ENCODE assay signal across 8 mouse cellular contexts in the genomic region with DNA sequence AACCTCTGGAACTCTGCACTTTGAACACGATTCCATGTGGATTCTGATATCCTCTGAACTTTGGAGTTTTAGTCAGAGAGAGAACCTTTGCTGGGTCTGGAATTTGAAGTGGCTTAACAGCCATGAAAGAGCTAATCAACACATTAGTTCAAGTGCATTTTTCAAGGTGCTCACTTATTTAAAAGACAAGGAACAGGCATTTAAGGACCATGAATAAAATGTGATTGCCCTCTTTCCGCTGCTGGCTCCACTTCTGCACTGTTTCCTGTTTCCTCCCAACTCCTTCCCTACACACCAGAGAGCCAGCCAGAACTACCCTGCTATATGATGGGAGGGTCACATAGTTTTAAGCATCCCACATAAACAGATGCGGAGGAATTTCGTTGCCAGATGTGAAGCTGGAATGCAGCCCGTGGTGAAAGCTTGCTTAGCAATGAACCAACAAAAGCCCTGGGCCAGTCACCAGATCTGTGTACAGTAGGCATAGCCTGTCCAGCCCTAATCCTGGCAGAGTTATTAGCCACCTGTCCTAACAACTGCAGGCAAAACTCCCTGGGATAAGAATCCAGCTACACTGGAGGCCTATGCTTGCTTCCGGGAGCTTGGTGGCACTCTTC. TPM values are rescaled to one million over a fixed set of nuclear protein-coding genes. Genes with fewer than 3 reads are reported as not detected.
DNase-seq lines count a peak whose midpoint lies in the region; ATAC-seq and TF ChIP-seq lines count a peak whose summit lies in the region.
"Had no signal": no experiment of that assay in that cellular context is flagged by ENCODE, and none has a peak within 500 bp of the region (broad histone marks: within the 10 kb centered on the region; RNA-seq: fewer than 3 reads in every experiment).

No protein-coding gene starts in this region.

- WGBS in lung, adult 2 months: 23% methylated on average over 6 of the region's 6 CpGs
- WGBS in forebrain, embryonic 10.5 days: 83% methylated on average over 6 of the region's 6 CpGs

- no peaks in the 10 kb centered on the region; the same call in 1 of the 2 replicates for H3K9me3 ChIP-seq in forebrain, embryonic 10.5 days

- peaks cover 4% of the 10 kb centered on the region for H3K4me1 ChIP-seq in lung, adult 2 months (ENCODE audit: control insufficient read depth, insufficient read depth, low read length)
- peaks cover 18% of the 10 kb centered on the region for H3K4me1 ChIP-seq in forebrain, embryonic 10.5 days

- H3K27ac ChIP-seq in forebrain, embryonic 10.5 days: no peak overlapping the region

- ATAC-seq in CD4-positive, CD25-positive, alpha-beta regulatory T cell, adult 4 months: no peak
- ATAC-seq: activated CD4-positive, CD25-positive, alpha-beta regulatory T cell, adult 4 months had no signal

- H3K36me3 ChIP-seq in forebrain, embryonic 10.5 days (replicated peaks): peaks cover 89% of the 10 kb centered on the region

- H3K4me3 ChIP-seq in lung, adult 2 months (replicated peaks; ENCODE audit: extremely low read depth, low read depth, low read length): no peak overlapping the region
- no peak overlapping the region for H3K4me3 ChIP-seq in forebrain, embryonic 10.5 days

- TF ChIP-seq POLR2A in lung, adult 2 months (IDR thresholded peaks at IDR 0.05; ENCODE audit: borderline replicate concordance, extremely low read depth, low read depth, low read length): no peak

- peak; percentile 33 for DNase-seq in lung, adult 2 months
- DNase-seq in lung, postnatal 14 days: no peak
- peak; percentile 22 for DNase-seq in fibroblast of lung, adult 2 months (ENCODE audit: low read depth)
- DNase-seq in kidney, postnatal 4 days: peak; percentile 34 to 54
- DNase-seq in yolk sac, embryonic 10.5 days (ENCODE audit: low spot score): peak; percentile 66
- no peak for DNase-seq in forebrain, embryonic 10.5 days (ENCODE audit: extremely low spot score, low spot score)

- H3K27me3 ChIP-seq in forebrain, embryonic 10.5 days (ENCODE audit: poor library complexity, severe bottlenecking): no peaks in the 10 kb centered on the region

- TF ChIP-seq CTCF in lung, adult 2 months (IDR thresholded peaks at IDR 0.05; ENCODE audit: insufficient read depth, low read length): no peak

RNA-seq across cellular contexts. Expression of a gene that starts 5.4 kb away (rescaled TPM):
- polyA plus RNA-seq in lung, adult 2 months (2012; rRNA removed): 7.5 and 15.3 TPM in 2 replicates
- polyA plus RNA-seq in forebrain, embryonic 10.5 days (2016; fragmentation: Nextera tagmentation; extraction: Ambion mirVana): 2.2 and 2.7 TPM in 2 replicates
- polyA plus RNA-seq in CD4-positive, CD25-positive, alpha-beta regulatory T cell, adult 4 months (2017; shearing (Covaris generic)): 1 to 10 TPM; 4.2 to 4.9 TPM

RNA-seq across cellular contexts. Expression of a gene that starts 20.2 kb away (rescaled TPM):
- 0.91 and 1.6 TPM in 2 replicates for polyA plus RNA-seq in lung, adult 2 months (2012; rRNA removed)
- 134 and 136 TPM in 2 replicates for polyA plus RNA-seq in forebrain, embryonic 10.5 days (2016; fragmentation: Nextera tagmentation; extraction: Ambion mirVana)
- polyA plus RNA-seq in CD4-positive, CD25-positive, alpha-beta regulatory T cell, adult 4 months (2017; shearing (Covaris generic)): 1 to 10 TPM; 4.4 to 7.8 TPM

Comparison
In these comparisons a context has a peak if more than half of its experiments do, and no peak if none do; other contexts are left out.
1. DNase-seq: peak in lung, adult 2 months (single experiment), fibroblast of lung, adult 2 months (single experiment), kidney, postnatal 4 days (2 of 2) and yolk sac, embryonic 10.5 days (single experiment); none in lung, postnatal 14 days (single experiment) and forebrain, embryonic 10.5 days (single experiment).
2. RNA of a gene that starts 20.2 kb away (polyA plus RNA-seq): 134 to 136 TPM in forebrain, embryonic 10.5 days; 4.4 to 7.8 TPM in CD4-positive, CD25-positive, alpha-beta regulatory T cell, adult 4 months and 0.91 to 1.6 TPM in lung, adult 2 months; every median in the first group is over 10 times any median in the second.